Comparison of ENCODE assay signal across 12 mouse cellular contexts in genomic region chr3:146337429-146337828, GRCm38 (mm10).
A peak's percentile ranks its signal among the peaks of the same experiment; 100 is the strongest.
DNase-seq lines count a peak whose midpoint lies in the region; ATAC-seq and TF ChIP-seq lines count a peak whose summit lies in the region.
"Had no signal": no experiment of that assay in that cellular context is flagged by ENCODE, and none has a peak within 500 bp of the region (broad histone marks: within the 10 kb centered on the region; RNA-seq: fewer than 3 reads in every experiment).

No protein-coding gene starts in this region.

- no peak overlapping the region for H3K9ac ChIP-seq in hindbrain, embryonic 12.5 days
- peak overlapping the region; percentile 34; the same call in 1 of the 2 replicates for H3K9ac ChIP-seq in midbrain, postnatal 0 days (replicated peaks; ENCODE audit: low read length, poor library complexity, severe bottlenecking)

- no peaks in the 10 kb centered on the region for H3K9me3 ChIP-seq in heart, embryonic 10.5 days
- H3K9me3 ChIP-seq in hindbrain, embryonic 12.5 days (replicated peaks): no peaks in the 10 kb centered on the region
- no peaks in the 10 kb centered on the region for H3K9me3 ChIP-seq in midbrain, postnatal 0 days (ENCODE audit: low read length)

- no peaks in the 10 kb centered on the region for H3K27me3 ChIP-seq in heart, embryonic 10.5 days (ENCODE audit: insufficient read depth, poor library complexity, severe bottlenecking)
- no peaks in the 10 kb centered on the region for H3K27me3 ChIP-seq in hindbrain, embryonic 12.5 days
- no peaks in the 10 kb centered on the region for H3K27me3 ChIP-seq in midbrain, postnatal 0 days (ENCODE audit: insufficient read depth, low read length)
- H3K27me3 ChIP-seq in cerebellum, adult 2 months (ENCODE audit: control insufficient read depth, insufficient read depth, low read length): no peaks in the 10 kb centered on the region

- peak overlapping the region; percentile 46 for H3K4me2 ChIP-seq in hindbrain, embryonic 12.5 days (replicated peaks)
- H3K4me2 ChIP-seq in midbrain, postnatal 0 days (ENCODE audit: low read depth, low read length, poor library complexity, severe bottlenecking): peak overlapping the region; percentile 46

- TF ChIP-seq POLR2A in cerebellum, adult 2 months (IDR thresholded peaks at IDR 0.05; ENCODE audit: borderline replicate concordance, insufficient read depth, low read length): no peak

- H3K4me1 ChIP-seq in heart, embryonic 10.5 days: peaks cover 29% of the 10 kb centered on the region
- H3K4me1 ChIP-seq in hindbrain, embryonic 12.5 days: peaks cover 28% of the 10 kb centered on the region
- peaks cover 8% of the 10 kb centered on the region; the same call in 1 of the 2 replicates for H3K4me1 ChIP-seq in midbrain, postnatal 0 days (ENCODE audit: insufficient read depth, low read length)
- H3K4me1 ChIP-seq in cerebellum, adult 2 months (ENCODE audit: control insufficient read depth, insufficient read depth, low read length): peaks cover 6% of the 10 kb centered on the region; the same call in 1 of the 2 replicates

- H3K36me3 ChIP-seq in heart, embryonic 10.5 days: no peaks in the 10 kb centered on the region
- H3K36me3 ChIP-seq in hindbrain, embryonic 12.5 days: no peaks in the 10 kb centered on the region
- no peaks in the 10 kb centered on the region for H3K36me3 ChIP-seq in midbrain, postnatal 0 days (ENCODE audit: insufficient read depth, low read length)

- intact Hi-C loops in heart, postnatal 36 days (cut with DNase I): loop anchor here (10.0 kb wide), 1 partner anchor 673 kb away; no protein-coding TSS in a partner anchor
- intact Hi-C loops in left cerebral cortex, adult 2 months (cut with DNase I): loop anchor here (2.0 kb wide), 1 partner anchor 447 kb away; no protein-coding TSS in a partner anchor
- intact Hi-C loops in left cerebral cortex, postnatal 14 days (cut with DNase I): no loop called here

- no peak for TF ChIP-seq CTCF in left cerebral cortex, adult 2 months (IDR thresholded peaks at IDR 0.05)
- no peak for TF ChIP-seq CTCF in midbrain, postnatal 0 days (IDR thresholded peaks at IDR 0.05)
- TF ChIP-seq CTCF in cerebellum, adult 2 months (IDR thresholded peaks at IDR 0.05; ENCODE audit: borderline replicate concordance, insufficient read depth, low read depth, low read length): no peak

- WGBS in heart, embryonic 10.5 days: 66% methylated on average over 3 of the region's 3 CpGs
- WGBS in hindbrain, embryonic 12.5 days: 58% methylated on average over 3 of the region's 3 CpGs
- WGBS in midbrain, postnatal 0 days: 49% methylated on average over 3 of the region's 3 CpGs
- WGBS in cerebellum, adult 2 months: 14% methylated on average over 3 of the region's 3 CpGs

- DNase-seq in heart, embryonic 10.5 days (ENCODE audit: low spot score): no peak
- DNase-seq in heart, postnatal 36 days: no peak
- DNase-seq in left cerebral cortex, adult 2 months (ENCODE audit: extremely low spot score in 1 of 2, low spot score in 2 of 2): no peak
- DNase-seq in left cerebral cortex, postnatal 14 days (ENCODE audit: low spot score in 2 of 2): no peak
- peak; percentile 17 for DNase-seq in midbrain, postnatal 0 days (ENCODE audit: low spot score)
- DNase-seq in spleen, postnatal 36 days (ENCODE audit: low spot score in 2 of 2): no peak
- DNase-seq in cerebellum, adult 2 months: no peak
- DNase-seq: adrenal gland, adult 8-10 months; cerebellum, adult 11 months; gastrocnemius, postnatal 14 days; kidney, postnatal 14 days had no signal

- H3K4me3 ChIP-seq in heart, embryonic 10.5 days: peak overlapping the region; percentile 40; the same call in 1 of the 2 replicates
- H3K4me3 ChIP-seq in left cerebral cortex, adult 2 months: peak overlapping the region; percentile 30; the same call in 1 of the 2 replicates
- no peak overlapping the region for H3K4me3 ChIP-seq in hindbrain, embryonic 12.5 days
- H3K4me3 ChIP-seq in midbrain, postnatal 0 days (ENCODE audit: low read depth, low read length): no peak overlapping the region
- H3K4me3 ChIP-seq in cerebellum, adult 2 months (replicated peaks; ENCODE audit: insufficient read depth, low read depth, low read length): no peak overlapping the region

- peak; percentile 52; the same call in 1 of the 2 replicates for ATAC-seq in hindbrain, embryonic 12.5 days (ENCODE audit: low FRiP score)
- no peak for ATAC-seq in midbrain, postnatal 0 days (ENCODE audit: low FRiP score)

- H3K27ac ChIP-seq in heart, embryonic 10.5 days: peak overlapping the region; percentile 78
- no peak overlapping the region; the same call in 1 of the 2 replicates for H3K27ac ChIP-seq in left cerebral cortex, adult 2 months
- H3K27ac ChIP-seq in hindbrain, embryonic 12.5 days: peak overlapping the region; percentile 67
- peak overlapping the region; percentile 55; the same call in 1 of the 2 replicates for H3K27ac ChIP-seq in midbrain, postnatal 0 days (ENCODE audit: low read depth, low read length)
- no peak overlapping the region for H3K27ac ChIP-seq in cerebellum, adult 2 months (ENCODE audit: insufficient read depth, low read length)

Comparison
In these comparisons a context has a peak if more than half of its experiments do, and no peak if none do; other contexts are left out.
1. H3K27ac ChIP-seq: peak in heart, embryonic 10.5 days (single experiment), hindbrain, embryonic 12.5 days (single experiment) and midbrain, postnatal 0 days (single experiment); none in left cerebral cortex, adult 2 months (single experiment) and cerebellum, adult 2 months (single experiment).
2. H3K4me3 ChIP-seq: peak in heart, embryonic 10.5 days (single experiment) and left cerebral cortex, adult 2 months (single experiment); none in hindbrain, embryonic 12.5 days (single experiment), midbrain, postnatal 0 days (single experiment) and cerebellum, adult 2 months (single experiment).